ENCODE assay signal across 10 mouse cellular contexts in genomic region chr2:73277709-73278075, GRCm38 (mm10). TPM values are rescaled to one million over a fixed set of nuclear protein-coding genes. Genes with fewer than 3 reads are reported as not detected.
DNase-seq lines count a peak whose midpoint lies in the region; ATAC-seq lines count a peak whose summit lies in the region.
"Had no signal": no experiment of that assay in that cellular context is flagged by ENCODE, and none has a peak within 500 bp of the region (broad histone marks: within the 10 kb centered on the region; RNA-seq: fewer than 3 reads in every experiment).

No protein-coding gene starts in this region.

- peak overlapping the region; percentile 23 for H3K4me3 ChIP-seq in heart, embryonic 11.5 days (ENCODE audit: low read depth, low read length)
- H3K4me3 ChIP-seq in forebrain, embryonic 10.5 days, result peak overlapping the region; percentile 43
- H3K4me3 ChIP-seq in limb, embryonic 12.5 days (replicated peaks), result peak overlapping the region; percentile 29
- no peak overlapping the region for H3K4me3 ChIP-seq in stomach, embryonic 16.5 days (replicated peaks; ENCODE audit: low read length)
- H3K4me3 ChIP-seq: myocyte had no signal

- no peak for ATAC-seq in heart, embryonic 11.5 days (replicated peaks; ENCODE audit: insufficient number of reproducible peaks, low FRiP score, low TSS enrichment)
- ATAC-seq in limb, embryonic 12.5 days (ENCODE audit: insufficient number of reproducible peaks, insufficient read depth, low FRiP score, low TSS enrichment, low read depth), result no peak
- ATAC-seq in stomach, embryonic 16.5 days (ENCODE audit: insufficient read depth, low FRiP score), result peak; percentile 14; the same call in 1 of the 2 replicates
- ATAC-seq in megakaryocyte-erythroid progenitor cell, adult 5-6 weeks (replicated peaks; ENCODE audit: low FRiP score, low TSS enrichment, poor library complexity, severe bottlenecking), result no peak

- H3K27me3 ChIP-seq in heart, embryonic 11.5 days (ENCODE audit: control insufficient read depth, insufficient read depth, low read length), result peaks cover 71% of the 10 kb centered on the region
- H3K27me3 ChIP-seq in forebrain, embryonic 10.5 days (ENCODE audit: poor library complexity, severe bottlenecking), result peaks cover 100% of the 10 kb centered on the region
- H3K27me3 ChIP-seq in limb, embryonic 12.5 days, result peaks cover 77% of the 10 kb centered on the region
- H3K27me3 ChIP-seq in stomach, embryonic 16.5 days (ENCODE audit: control insufficient read depth, insufficient read depth, low read length), result peaks cover 67% of the 10 kb centered on the region

- no peak for DNase-seq in heart, postnatal 25 days (ENCODE audit: low spot score)
- peak; percentile 67 for DNase-seq in ES-CJ7 (ENCODE audit: low read depth, low spot score)
- peak; percentile 58 for DNase-seq in forebrain, embryonic 10.5 days (ENCODE audit: extremely low spot score, low spot score)
- DNase-seq in gastrocnemius, postnatal 14 days, result no peak

- H3K4me2 ChIP-seq in heart, embryonic 11.5 days, result peak overlapping the region; percentile 42
- peak overlapping the region; percentile 54 for H3K4me2 ChIP-seq in limb, embryonic 12.5 days
- no peak overlapping the region for H3K4me2 ChIP-seq in stomach, embryonic 16.5 days (ENCODE audit: low read depth, low read length)

- intact Hi-C loops in heart, postnatal 25 days (cut with DNase I), result loop anchor here (1.0 to 10.0 kb wide), 7 partner anchors 63 to 1403 kb away; partner anchors contain the start of genes Hoxd13 and Pdk1
- intact Hi-C loops in gastrocnemius, postnatal 14 days (cut with DNase I; ENCODE audit: low total_unique reads), result loop anchor here (2.0 to 10.0 kb wide), 3 partner anchors 111 to 1743 kb away; no protein-coding TSS in a partner anchor

- no peak overlapping the region for H3K27ac ChIP-seq in heart, embryonic 11.5 days (ENCODE audit: low read depth, low read length)
- peak overlapping the region; percentile 56 for H3K27ac ChIP-seq in forebrain, embryonic 10.5 days
- peak overlapping the region; percentile 45 for H3K27ac ChIP-seq in limb, embryonic 12.5 days
- H3K27ac ChIP-seq in stomach, embryonic 16.5 days (ENCODE audit: low read length), result no peak overlapping the region

- no peaks in the 10 kb centered on the region for H3K36me3 ChIP-seq in heart, embryonic 11.5 days (ENCODE audit: control insufficient read depth, insufficient read depth, low read length)
- H3K36me3 ChIP-seq in forebrain, embryonic 10.5 days (replicated peaks), result no peaks in the 10 kb centered on the region
- no peaks in the 10 kb centered on the region for H3K36me3 ChIP-seq in limb, embryonic 12.5 days
- H3K36me3 ChIP-seq in stomach, embryonic 16.5 days (ENCODE audit: control insufficient read depth, insufficient read depth, low read length), result no peaks in the 10 kb centered on the region

- no peak overlapping the region for H3K9ac ChIP-seq in heart, embryonic 11.5 days (ENCODE audit: low read depth, low read length)
- peak overlapping the region; percentile 40 for H3K9ac ChIP-seq in limb, embryonic 12.5 days (replicated peaks)
- no peak overlapping the region for H3K9ac ChIP-seq in stomach, embryonic 16.5 days (ENCODE audit: low read length)

- WGBS in heart, embryonic 11.5 days (ENCODE audit: insufficient replicate concordance), result 3% methylated on average over 18 of the region's 18 CpGs
- 2% methylated on average over 18 of the region's 18 CpGs for WGBS in forebrain, embryonic 10.5 days
- WGBS in limb, embryonic 12.5 days, result 1% methylated on average over 18 of the region's 18 CpGs
- WGBS in stomach, embryonic 16.5 days, result 9% methylated on average over 18 of the region's 18 CpGs

- peaks cover 41% of the 10 kb centered on the region for H3K4me1 ChIP-seq in heart, embryonic 11.5 days (ENCODE audit: control insufficient read depth, insufficient read depth, low read length)
- H3K4me1 ChIP-seq in forebrain, embryonic 10.5 days, result peaks cover 69% of the 10 kb centered on the region
- peaks cover 54% of the 10 kb centered on the region for H3K4me1 ChIP-seq in limb, embryonic 12.5 days (replicated peaks)
- H3K4me1 ChIP-seq in stomach, embryonic 16.5 days (ENCODE audit: control insufficient read depth, insufficient read depth, low read length), result peaks cover 21% of the 10 kb centered on the region

- H3K9me3 ChIP-seq in heart, embryonic 11.5 days (replicated peaks; ENCODE audit: control insufficient read depth, low read length), result no peaks in the 10 kb centered on the region
- no peaks in the 10 kb centered on the region for H3K9me3 ChIP-seq in forebrain, embryonic 10.5 days
- H3K9me3 ChIP-seq in limb, embryonic 12.5 days, result no peaks in the 10 kb centered on the region
- H3K9me3 ChIP-seq in stomach, embryonic 16.5 days (replicated peaks; ENCODE audit: control insufficient read depth, low read length), result no peaks in the 10 kb centered on the region

RNA-seq across cellular contexts. Expression of gene Sp9, which starts 6.0 kb away (rescaled TPM):
- 0.04 TPM in 1 of 2 replicates, not detected in the other for polyA plus RNA-seq in heart, embryonic 11.5 days (2014; fragmentation: Nextera tagmentation; extraction: Ambion mirVana)
- total RNA-seq in heart, postnatal 25 days (2021), result not detected
- polyA plus RNA-seq in forebrain, embryonic 10.5 days (2016; fragmentation: Nextera tagmentation; extraction: Ambion mirVana), result 0.94 and 1.1 TPM in 2 replicates
- polyA plus RNA-seq in limb, embryonic 12.5 days (2016; fragmentation: Nextera tagmentation; extraction: Ambion mirVana), result 2.5 and 3.0 TPM in 2 replicates
- polyA plus RNA-seq in stomach, embryonic 16.5 days (2015; fragmentation: Nextera tagmentation; extraction: Ambion mirVana), result not detected in 2 replicates
- not detected for total RNA-seq in gastrocnemius, postnatal 14 days (2021)
- not detected in 2 replicates for total RNA-seq in megakaryocyte-erythroid progenitor cell, adult 5-6 weeks (2014; fragmentation: Nextera tagmentation)
- 0.47 TPM in 1 of 2 replicates, not detected in the other for total RNA-seq in megakaryocyte-erythroid progenitor cell, adult 5-6 weeks (2017)
- total RNA-seq: gastrocnemius, postnatal 4 days had no signal

RNA-seq across cellular contexts. Expression of gene Scrn3, which starts 34.7 kb away (rescaled TPM):
- polyA plus RNA-seq in heart, embryonic 11.5 days (2014; fragmentation: Nextera tagmentation; extraction: Ambion mirVana), result 12.5 and 17.5 TPM in 2 replicates
- 10 to 100 TPM; 19.0 to 21.7 TPM for total RNA-seq in heart, postnatal 25 days (2021)
- 12.8 and 13.8 TPM in 2 replicates for polyA plus RNA-seq in forebrain, embryonic 10.5 days (2016; fragmentation: Nextera tagmentation; extraction: Ambion mirVana)
- polyA plus RNA-seq in limb, embryonic 12.5 days (2016; fragmentation: Nextera tagmentation; extraction: Ambion mirVana), result 17.9 and 18.7 TPM in 2 replicates
- polyA plus RNA-seq in stomach, embryonic 16.5 days (2015; fragmentation: Nextera tagmentation; extraction: Ambion mirVana), result 14.7 and 16.1 TPM in 2 replicates
- total RNA-seq in gastrocnemius, postnatal 14 days (2021), result 10 to 100 TPM; 26.8 to 28.6 TPM
- 33.3 and 38.3 TPM in 2 replicates for total RNA-seq in megakaryocyte-erythroid progenitor cell, adult 5-6 weeks (2014; fragmentation: Nextera tagmentation)
- total RNA-seq in megakaryocyte-erythroid progenitor cell, adult 5-6 weeks (2017), result 54.5 and 79.7 TPM in 2 replicates

RNA-seq across cellular contexts. Expression of gene Cir1, which starts 34.8 kb away (rescaled TPM):
- polyA plus RNA-seq in heart, embryonic 11.5 days (2014; fragmentation: Nextera tagmentation; extraction: Ambion mirVana), result 17.1 and 17.6 TPM in 2 replicates
- total RNA-seq in heart, postnatal 25 days (2021), result 10 to 100 TPM; 13.4 to 14.7 TPM
- polyA plus RNA-seq in forebrain, embryonic 10.5 days (2016; fragmentation: Nextera tagmentation; extraction: Ambion mirVana), result 13.3 and 14.0 TPM in 2 replicates
- polyA plus RNA-seq in limb, embryonic 12.5 days (2016; fragmentation: Nextera tagmentation; extraction: Ambion mirVana), result 26.0 and 27.3 TPM in 2 replicates
- polyA plus RNA-seq in stomach, embryonic 16.5 days (2015; fragmentation: Nextera tagmentation; extraction: Ambion mirVana), result 16.2 and 22.4 TPM in 2 replicates
- total RNA-seq in gastrocnemius, postnatal 14 days (2021), result 10 to 100 TPM; 12.4 to 13.8 TPM
- total RNA-seq in megakaryocyte-erythroid progenitor cell, adult 5-6 weeks (2014; fragmentation: Nextera tagmentation), result 20.2 and 28.4 TPM in 2 replicates
- total RNA-seq in megakaryocyte-erythroid progenitor cell, adult 5-6 weeks (2017), result 28.3 and 36.9 TPM in 2 replicates

RNA-seq across cellular contexts. Expression of gene Ola1, which starts 59.0 kb away (rescaled TPM):
- polyA plus RNA-seq in heart, embryonic 11.5 days (2014; fragmentation: Nextera tagmentation; extraction: Ambion mirVana), result 70.5 and 78.4 TPM in 2 replicates
- 10 to 100 TPM; 44.6 to 48.3 TPM for total RNA-seq in heart, postnatal 25 days (2021)
- polyA plus RNA-seq in forebrain, embryonic 10.5 days (2016; fragmentation: Nextera tagmentation; extraction: Ambion mirVana), result 111 and 112 TPM in 2 replicates
- 120 and 121 TPM in 2 replicates for polyA plus RNA-seq in limb, embryonic 12.5 days (2016; fragmentation: Nextera tagmentation; extraction: Ambion mirVana)
- polyA plus RNA-seq in stomach, embryonic 16.5 days (2015; fragmentation: Nextera tagmentation; extraction: Ambion mirVana), result 77.9 and 80.8 TPM in 2 replicates
- total RNA-seq in gastrocnemius, postnatal 14 days (2021), result 10 to 100 TPM; 97.2 to 98.5 TPM
- total RNA-seq in megakaryocyte-erythroid progenitor cell, adult 5-6 weeks (2014; fragmentation: Nextera tagmentation), result 97.4 and 126 TPM in 2 replicates
- total RNA-seq in megakaryocyte-erythroid progenitor cell, adult 5-6 weeks (2017), result 149 and 159 TPM in 2 replicates

Comparison
In these comparisons a context has a peak if more than half of its experiments do, and no peak if none do; other contexts are left out.
1. H3K27ac ChIP-seq: peak in forebrain, embryonic 10.5 days (single experiment) and limb, embryonic 12.5 days (single experiment); none in heart, embryonic 11.5 days (single experiment) and stomach, embryonic 16.5 days (single experiment).
2. DNase-seq: peak in ES-CJ7 (single experiment) and forebrain, embryonic 10.5 days (single experiment); none in heart, postnatal 25 days (single experiment) and gastrocnemius, postnatal 14 days (single experiment).